Mouse (Mus musculus) Muller cell, postnatal 12 days (primary cell): ENCODE measurements at regions not wholly inside any gene's neighbourhood (a gene's known extent, or its start where the extent isn't known, plus 50 kb on each side); places are given as distances from the start of the nearest gene placed in this dataset.

Source experiments
- DNase-seq: peaks from one replicate; pipeline ENCODE4 v3.0.0-alpha.2; 2015; ENCODE audit errors: inconsistent ontology term

- no peak for DNase-seq
Measured at GRCm38 (mm10) chr12:27500516-27500915, 158.1 kb upstream of the Sox11 start.

DNA sequence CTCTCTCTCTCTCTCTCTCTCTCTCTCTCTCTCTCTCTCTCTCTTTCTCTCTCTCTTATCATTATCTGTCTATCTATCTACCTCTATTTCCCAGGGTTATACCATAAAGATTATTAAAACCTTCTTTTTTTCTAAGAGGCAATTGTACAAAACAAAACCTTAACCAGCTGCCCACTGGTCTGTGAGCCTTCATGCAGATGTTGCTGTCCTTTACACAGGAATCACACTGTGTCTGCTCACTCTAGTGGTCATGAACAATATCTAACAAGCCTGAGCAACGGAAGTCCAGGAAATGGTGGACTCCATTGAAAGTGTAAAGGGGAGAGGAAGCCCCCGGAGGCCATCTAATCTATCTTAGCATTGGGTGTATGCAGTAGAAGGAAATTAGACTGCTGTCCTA, 156.9 kb upstream of the Sox11 start:
- no peak for DNase-seq

DNA sequence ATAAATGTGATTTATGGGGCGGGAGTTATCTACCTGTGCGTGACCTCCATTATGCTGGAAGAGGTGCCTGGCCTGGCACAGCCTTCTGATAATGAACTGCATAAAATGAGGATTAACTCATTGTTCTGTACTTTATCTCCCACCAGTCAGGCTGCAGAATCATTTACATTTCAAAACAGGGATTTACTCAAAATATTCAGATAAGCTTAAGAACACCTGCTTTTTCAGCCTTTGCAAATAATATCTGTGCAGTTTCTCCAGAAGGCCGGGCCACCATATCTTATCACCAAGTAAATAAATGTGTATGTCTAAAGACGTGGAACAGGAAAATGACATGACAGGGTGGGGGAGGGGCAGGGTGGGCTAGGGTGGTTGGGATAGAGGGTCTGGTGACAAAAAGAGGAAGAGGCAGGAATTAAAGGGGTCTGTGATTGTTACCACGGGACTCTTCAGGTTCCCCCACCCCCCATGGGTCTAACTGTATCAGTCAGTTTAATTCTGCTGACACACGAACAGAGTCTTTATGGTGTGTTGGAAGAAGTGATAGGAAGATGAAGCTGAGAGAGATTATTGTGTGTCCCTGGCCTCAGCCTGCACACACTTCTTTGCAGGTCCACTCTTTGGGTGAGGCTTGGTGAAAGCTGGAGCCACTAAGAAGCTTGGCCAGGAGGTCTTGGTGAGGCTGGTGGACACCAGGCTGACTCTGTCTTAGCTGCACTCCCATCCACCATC, 154.6 kb upstream of the Sox11 start:
- DNase-seq = no peak

DNA sequence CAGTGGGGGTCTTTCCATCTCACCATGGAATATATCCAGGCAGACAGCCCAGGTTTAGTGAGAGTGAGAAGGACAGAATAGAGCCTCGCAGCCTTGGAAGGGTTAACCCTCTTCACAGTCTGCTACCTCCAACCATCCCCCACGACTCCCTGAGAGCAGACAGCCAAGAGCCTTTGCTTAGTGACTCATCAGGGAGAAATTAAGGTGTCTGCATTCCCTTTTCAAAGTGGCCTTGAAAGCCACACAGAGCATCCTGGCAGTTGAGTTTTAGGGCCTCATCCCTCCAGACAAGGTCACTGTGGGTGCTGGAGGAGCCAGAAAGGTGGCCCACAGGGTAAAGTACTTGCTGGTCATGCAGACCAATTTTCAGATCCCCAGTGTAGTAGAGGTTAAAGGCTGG, 149.9 kb upstream of the Sox11 start:
- DNase-seq = peak; percentile 82

DNA sequence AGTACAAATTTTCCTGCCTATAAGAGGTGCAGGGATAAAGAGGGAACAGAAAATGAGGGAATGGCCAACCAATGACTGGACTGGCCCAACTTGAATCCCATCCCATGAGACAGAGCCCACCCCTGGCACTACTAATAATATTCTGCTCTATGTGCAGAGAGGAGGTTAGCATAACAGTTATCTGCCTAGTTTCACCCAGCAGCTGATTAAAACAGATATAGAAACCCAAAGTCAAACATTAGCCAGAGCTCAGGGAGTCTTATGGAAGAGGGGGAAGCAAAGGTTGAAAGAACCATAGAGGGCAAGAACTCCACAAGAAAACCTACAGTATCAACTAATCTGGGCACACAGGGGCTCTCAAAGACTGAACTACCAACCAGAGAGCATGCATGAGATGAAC, 138.9 kb upstream of the Sox11 start:
- DNase-seq = no peak

DNA sequence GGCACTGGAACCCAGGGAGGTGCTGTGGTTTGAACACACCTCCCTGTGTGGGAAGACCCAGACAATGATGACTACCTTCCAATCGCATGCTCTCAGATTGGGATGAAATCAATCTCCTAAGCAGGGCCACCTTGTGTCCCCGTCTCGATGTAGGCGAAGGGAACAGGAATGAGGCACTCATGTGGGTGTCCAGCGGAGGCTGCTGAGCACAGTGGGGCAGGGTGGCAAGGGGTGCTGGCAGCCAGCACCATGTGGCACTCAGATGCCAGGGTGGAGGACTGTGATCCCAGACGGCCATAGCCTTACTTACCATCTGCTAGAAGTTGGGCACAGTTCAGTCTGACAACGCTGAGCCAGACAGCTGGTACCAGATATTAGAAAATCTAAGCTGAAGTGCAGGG, 137.2 kb upstream of the Sox11 start:
- DNase-seq = no peak

- no peak for DNase-seq
Measured at GRCm38 (mm10) chr12:27474631-27475030, 132.3 kb upstream of the Sox11 start.

- no peak for DNase-seq
Measured at GRCm38 (mm10) chr12:27471557-27471956, 129.2 kb upstream of the Sox11 start.

DNA sequence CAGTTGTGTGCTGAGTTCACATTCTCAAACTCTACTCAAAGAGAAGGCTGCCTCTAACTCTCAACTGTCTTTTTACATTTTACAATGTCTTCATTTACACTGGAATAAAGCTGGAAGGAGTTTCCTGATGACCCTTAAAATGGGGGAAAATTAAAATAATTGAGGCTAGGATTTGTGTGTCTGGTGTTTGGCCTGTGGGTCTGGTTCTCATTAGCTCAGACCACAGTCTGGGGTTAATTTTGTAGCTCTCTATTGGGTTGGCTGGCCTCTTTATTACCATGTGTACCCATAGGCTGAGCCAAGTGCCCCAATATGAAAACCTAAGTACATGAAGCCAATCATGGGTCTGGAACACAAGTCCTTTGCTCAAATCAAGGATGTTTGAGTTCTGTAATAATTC, 128.0 kb upstream of the Sox11 start:
- no peak for DNase-seq

GRCm38 (mm10) chr12:27468782-27469181, 126.4 kb upstream of the Sox11 start:
- DNase-seq = no peak

GRCm38 (mm10) chr12:27468141-27468540, 125.8 kb upstream of the Sox11 start:
- peak; percentile 45 for DNase-seq

DNA sequence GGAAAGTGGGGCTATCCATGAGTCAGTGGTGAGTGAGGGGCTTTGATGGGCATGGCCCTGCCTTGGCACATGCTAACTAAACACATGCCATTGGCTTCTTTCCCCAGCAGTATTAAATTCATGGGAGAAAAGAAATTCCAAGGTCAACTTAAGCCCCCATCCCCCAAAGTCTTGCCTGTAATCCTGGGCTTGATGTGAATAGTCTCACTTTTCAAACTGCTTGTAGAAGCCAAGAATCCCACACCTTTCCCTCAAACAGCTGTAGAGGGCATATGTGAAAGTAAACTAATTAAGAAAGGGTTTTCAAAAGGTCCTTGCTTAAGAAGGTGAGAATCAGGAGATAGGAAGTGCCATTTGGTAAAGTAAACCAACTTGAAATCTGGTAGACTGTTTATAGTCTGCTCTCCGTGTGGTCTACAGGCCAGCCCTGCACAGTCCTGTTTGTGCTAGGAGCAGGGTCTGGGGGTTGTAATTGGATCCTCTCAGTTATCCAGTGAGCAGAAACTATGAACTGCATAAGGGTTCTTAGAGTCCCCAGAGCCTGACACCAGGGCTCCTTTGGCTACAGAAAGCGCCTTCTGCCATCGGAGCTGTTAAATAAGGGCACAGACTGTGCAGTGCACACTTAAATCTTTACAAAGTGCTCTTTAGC, 123.3 kb upstream of the Sox11 start:
- no peak for DNase-seq

- no peak for DNase-seq
Measured at GRCm38 (mm10) chr12:27458674-27459073, 116.3 kb upstream of the Sox11 start.

GRCm38 (mm10) chr12:27437661-27438345, 95.4 kb upstream of the Sox11 start:
- DNase-seq = peak; percentile 57

GRCm38 (mm10) chr12:27431338-27431737, 89.0 kb upstream of the Sox11 start:
- DNase-seq = no peak

DNA sequence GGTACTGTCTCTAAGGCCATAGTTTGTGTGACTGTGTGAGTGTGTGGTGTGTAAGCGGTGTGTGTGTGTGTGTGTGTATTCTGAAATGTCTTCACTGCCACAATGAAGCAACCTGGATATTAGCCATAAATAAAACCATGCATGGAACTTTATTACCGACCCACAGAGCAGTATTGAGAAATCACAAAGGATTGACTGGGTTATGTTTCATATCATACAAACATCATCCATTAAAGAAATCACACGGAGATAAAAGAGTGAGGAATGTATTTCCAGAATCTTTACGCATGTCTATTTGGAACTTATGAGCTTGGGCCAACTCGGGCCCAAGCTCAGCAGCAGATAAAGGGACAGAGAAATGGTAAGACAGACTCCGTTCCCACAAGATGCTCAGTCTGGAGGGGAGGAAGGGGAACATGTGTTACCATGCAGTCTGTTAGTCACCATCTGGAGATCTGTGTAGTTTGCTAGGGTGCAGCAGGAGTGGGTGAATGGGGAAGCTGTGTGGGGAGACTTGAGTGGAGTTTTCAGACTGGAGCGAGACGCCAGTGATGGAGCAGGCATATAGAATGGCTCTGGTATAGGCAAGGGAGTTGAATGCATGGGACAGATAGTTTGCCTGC, 75.1 kb upstream of the Sox11 start:
- no peak for DNase-seq

DNA sequence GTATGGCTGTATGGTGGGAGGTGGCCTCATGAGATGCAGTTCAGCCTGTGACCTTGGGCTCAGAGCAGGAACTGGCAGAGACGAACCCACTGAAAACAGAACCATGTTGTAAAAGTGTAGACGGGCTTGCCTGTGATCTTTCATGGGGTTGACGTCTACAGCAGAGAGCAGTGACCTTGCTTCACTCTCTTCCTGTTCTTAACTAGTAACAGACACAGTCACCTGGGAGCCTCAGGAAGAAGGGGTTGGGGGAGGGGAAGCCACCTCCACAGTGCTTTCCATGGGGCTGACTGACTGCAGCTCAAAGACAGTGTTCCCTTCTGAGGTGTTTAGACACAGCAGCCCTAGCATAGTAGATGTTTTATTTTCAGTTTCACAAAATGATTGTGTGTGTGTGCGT, 68.2 kb upstream of the Sox11 start:
- DNase-seq = no peak

DNA sequence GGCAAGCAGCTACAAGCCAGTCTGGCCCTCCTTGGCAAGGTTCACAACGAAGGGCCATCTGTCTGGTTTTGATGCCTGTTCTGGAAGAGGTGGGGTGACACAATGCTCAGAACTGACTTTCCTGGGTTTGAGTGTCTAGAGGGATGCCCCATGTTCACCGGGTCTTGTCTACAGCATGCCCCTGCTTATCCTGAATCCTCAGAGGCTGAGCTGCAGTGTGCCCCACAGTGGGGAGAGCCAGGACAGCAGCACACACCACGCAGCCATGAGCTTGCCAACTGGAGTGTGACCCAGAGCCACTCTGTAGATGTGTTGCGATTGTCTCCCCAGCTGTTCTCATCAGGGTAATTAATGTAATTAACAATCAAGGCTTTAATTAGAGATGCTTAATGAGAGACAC, 66.1 kb upstream of the Sox11 start:
- no peak for DNase-seq

GRCm38 (mm10) chr12:27399392-27399791, 57.0 kb upstream of the Sox11 start:
- DNase-seq = no peak
